Mouse (Mus musculus): ENCODE results near the gene Exosc8. TPM values are rescaled to one million over a fixed set of nuclear protein-coding genes. Genes with fewer than 3 reads are reported as not detected.

Gene Exosc8
- polyA plus RNA-seq, 1 experiment from 2014 or later: 100 TPM

Other genes starting within 250 kb of the Exosc8 start
- 94.0 and 107 TPM in 2 replicates for gene Supt20, start 42.6 kb downstream of the Exosc8 start, polyA plus RNA-seq (2015; fragmentation: Nextera tagmentation; extraction: Ambion mirVana)
- 0.45 TPM in 1 of 2 replicates, not detected in the other for gene Gm21958, start 21.0 kb downstream of the Exosc8 start, polyA plus RNA-seq (2015; fragmentation: Nextera tagmentation; extraction: Ambion mirVana)
- 58.4 TPM in 2 replicates for gene Alg5, start 146 bp upstream of the Exosc8 start, polyA plus RNA-seq (2015; fragmentation: Nextera tagmentation; extraction: Ambion mirVana)
- gene Smad9, start 20.2 kb upstream of the Exosc8 start, polyA plus RNA-seq (2015; fragmentation: Nextera tagmentation; extraction: Ambion mirVana): 1.2 TPM in 2 replicates
- 44.7 and 45.9 TPM in 2 replicates for gene Rfxap, start 72.4 kb upstream of the Exosc8 start, polyA plus RNA-seq (2015; fragmentation: Nextera tagmentation; extraction: Ambion mirVana)
- gene Sertm1, start 180.5 kb upstream of the Exosc8 start, polyA plus RNA-seq (2015; fragmentation: Nextera tagmentation; extraction: Ambion mirVana): 0.16 TPM in 1 of 2 replicates, not detected in the other

Data from embryonic facial prominence, embryonic 15.5 days (tissue).